Mouse (Mus musculus) midbrain, postnatal 0 days (tissue): ENCODE results near the gene Adgrl1. TPM values are rescaled to one million over a fixed set of nuclear protein-coding genes. Genes with fewer than 3 reads are reported as not detected.

Experiments used
- ATAC-seq: fragments of 200-750 bp; cut with Nextera tagmentation; 2 replicates; pipeline ENCODE4 v1.8.0; 2017; ENCODE audit warnings: moderate number of reproducible peaks, mild to moderate bottlenecking, moderate TSS enrichment, moderate library complexity; ENCODE audit not compliant: low FRiP score
- DNase-seq: peaks from one replicate; pipeline ENCODE4 v3.0.0-alpha.2; 2015; ENCODE audit warnings: low spot score
- H3K27ac ChIP-seq: fragments of 300-500 bp; sonication (generic); 2 replicates; pipeline ENCODE4 v1.5.1; 2014; ENCODE audit warnings: low read depth, mild to moderate bottlenecking, low read length, mixed read lengths
- H3K27me3 ChIP-seq: fragments of 300-500 bp; sonication (generic); 2 replicates; pipeline ENCODE4 v1.6.1; 2014; ENCODE audit warnings: low read length, control low read depth, mixed read lengths; ENCODE audit not compliant: insufficient read depth
- H3K36me3 ChIP-seq: fragments of 300-500 bp; sonication (generic); 2 replicates; pipeline ENCODE4 v1.6.1; 2014; ENCODE audit warnings: low read length, control low read depth, mixed read lengths; ENCODE audit not compliant: insufficient read depth
- H3K4me1 ChIP-seq: fragments of 300-500 bp; sonication (generic); 2 replicates; pipeline ENCODE4 v1.6.1; 2014; ENCODE audit warnings: mild to moderate bottlenecking, control low read depth, antibody characterized with exemption, low read length, mixed read lengths; ENCODE audit not compliant: insufficient read depth
- H3K4me2 ChIP-seq: fragments of 300-500 bp; sonication (generic); 2 replicates; pipeline ENCODE4 v1.6.1; 2014; ENCODE audit warnings: low read depth, mild to moderate bottlenecking, low read length, mixed read lengths; ENCODE audit not compliant: poor library complexity, severe bottlenecking
- H3K4me3 ChIP-seq: fragments of 300-500 bp; sonication (generic); 2 replicates; pipeline ENCODE4 v1.5.1; 2014; ENCODE audit warnings: low read depth, mild to moderate bottlenecking, low read length, moderate library complexity
- H3K9ac ChIP-seq: fragments of 300-500 bp; sonication (generic); replicated peaks from 2 replicates; pipeline ENCODE4 v1.6.1; 2014; ENCODE audit warnings: mild to moderate bottlenecking, low read length, moderate library complexity, mixed read lengths; ENCODE audit not compliant: poor library complexity, severe bottlenecking
- H3K9me3 ChIP-seq: fragments of 300-500 bp; sonication (generic); 2 replicates; pipeline ENCODE4 v1.6.1; 2016; ENCODE audit warnings: low read length, control low read depth
- CTCF ChIP-seq: IDR thresholded peaks from 2 replicates; pipeline ENCODE4 v1.5.1; 2016; ENCODE audit warnings: antibody characterized with exemption, mild to moderate bottlenecking
- WGBS: fragments of 180-500 bp; shearing (Covaris S2); extraction: QIAGEN DNeasy Blood & Tissue Kit; methylation state at CpG from one replicate; pipeline ENCODE4 v1.1.7; 2014; 5-methylcytosine and 5-hydroxymethylcytosine counted together
- polyA plus RNA-seq: library from polyadenylated mRNA; unstranded; fragments of >200 nt; fragmentation: Nextera tagmentation; extraction: Ambion mirVana; gene quantifications from 2 replicates; pipeline ENCODE4 v1.2.1, GENCODE M21; 2015
- total RNA-seq: library from RNA; depleted of rRNA; stranded (reverse); fragments of >200 nt; gene quantifications from 2 replicates; pipeline ENCODE4 v1.2.3, GENCODE M21; 2014

The Adgrl1 gene
- total and polyA plus RNA-seq, 2 experiments from 2014 or later = 55.5 to 593 TPM

DNA sequence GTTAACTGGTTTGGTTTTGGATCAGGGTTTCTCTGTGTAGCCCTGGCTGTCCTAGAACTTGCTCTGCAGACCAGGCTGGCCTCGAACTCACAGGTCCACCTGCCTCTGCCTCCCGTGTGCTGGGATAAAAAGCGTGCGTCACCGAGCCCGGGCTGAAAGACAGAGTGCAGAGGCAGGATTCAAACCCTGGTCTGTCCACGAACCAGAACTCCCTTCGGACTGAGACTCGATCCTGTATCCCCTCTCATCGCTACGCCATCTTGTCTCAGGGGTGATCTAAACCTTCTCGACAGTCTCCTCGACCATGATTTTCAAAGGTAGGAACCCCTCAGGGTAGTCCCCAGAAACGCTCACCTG, 54.8 kb downstream of the Adgrl1 start:
- no peak for TF ChIP-seq CTCF
- peak; percentile 34 for ATAC-seq
- no peaks in the 10 kb centered on the region for H3K36me3 ChIP-seq
- H3K4me2 ChIP-seq = peak overlapping the region; percentile 94
- DNase-seq = no peak
- H3K9me3 ChIP-seq = no peaks in the 10 kb centered on the region
- under 1% methylated on average over 14 of the region's 14 CpGs for WGBS
- H3K27ac ChIP-seq = peak overlapping the region; percentile 52
- H3K4me3 ChIP-seq = peak overlapping the region; percentile 49
- H3K27me3 ChIP-seq = no peaks in the 10 kb centered on the region
- no peaks in the 10 kb centered on the region for H3K4me1 ChIP-seq
- H3K9ac ChIP-seq = peak overlapping the region; percentile 42; the same call in 1 of the 2 replicates

DNA sequence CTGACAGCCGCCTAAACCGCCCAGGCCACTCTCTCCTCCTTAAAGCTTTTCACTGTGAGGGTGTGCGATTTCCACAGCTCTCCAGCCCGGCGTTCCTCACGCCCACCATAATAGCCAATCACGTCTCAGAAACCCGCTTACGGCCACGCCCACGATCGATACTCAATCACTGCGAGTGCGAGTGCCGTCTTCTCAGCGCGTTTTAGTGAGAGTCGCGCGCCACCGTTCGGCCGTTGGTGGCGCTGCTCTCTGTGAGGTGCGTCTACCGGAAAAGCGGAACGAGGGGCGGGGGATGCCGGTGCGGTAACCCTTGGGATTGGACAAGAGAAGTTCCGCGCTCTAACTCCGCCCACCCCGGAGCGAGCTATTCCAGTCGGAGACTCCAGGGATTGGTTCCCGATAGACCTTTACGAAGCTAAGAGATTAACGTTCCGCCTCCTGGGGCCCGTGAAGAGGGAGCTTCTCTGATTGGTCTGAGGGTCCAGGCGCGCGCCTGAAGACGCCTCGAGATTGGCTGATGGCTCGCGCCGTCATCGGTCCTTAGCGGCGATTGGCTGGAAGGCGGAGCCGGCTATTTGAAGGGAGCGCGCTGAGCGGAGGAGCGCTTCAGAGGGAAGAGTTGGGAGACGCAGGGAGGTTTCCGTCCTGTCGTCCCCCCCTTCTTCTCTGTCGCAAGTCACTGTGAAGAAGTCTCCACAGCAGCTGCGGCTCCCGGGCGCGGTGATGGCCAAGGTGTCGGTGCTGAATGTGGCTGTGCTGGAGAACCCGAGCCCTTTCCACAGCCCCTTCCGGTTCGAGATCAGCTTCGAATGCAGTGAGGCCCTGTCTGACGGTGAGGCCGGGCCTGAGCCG, 55.4 kb downstream of the Adgrl1 start, which contains the start of the genes Gm10644 and Asf1b:
TSS of gene Gm10644 (minus strand) at position 100 of the 852 bp plus-strand sequence.
TSS of gene Asf1b (plus strand) at position 402 of the 852 bp plus-strand sequence.
- Histone ChIP-seq H3K9ac (peak within 1 kb of the TSS; percentile 42; the same call in 1 of the 2 replicates), H3K27me3 (no peaks in the 10 kb centered on the region), H3K27ac (peak within 1 kb of the TSS; percentile 52), H3K36me3 (no peaks in the 10 kb centered on the region), H3K4me2 (peak within 1 kb of the TSS; percentile 94), H3K4me3 (peak within 1 kb of the TSS; percentile 49), H3K9me3 (no peaks in the 10 kb centered on the region), H3K4me1 (no peaks in the 10 kb centered on the region)
- ATAC-seq (peak; percentile 99), DNase-seq (peak; percentile 100)
- peak; percentile 97 for TF ChIP-seq CTCF
- under 1% methylated on average over 75 of the region's 75 CpGs for WGBS

DNA sequence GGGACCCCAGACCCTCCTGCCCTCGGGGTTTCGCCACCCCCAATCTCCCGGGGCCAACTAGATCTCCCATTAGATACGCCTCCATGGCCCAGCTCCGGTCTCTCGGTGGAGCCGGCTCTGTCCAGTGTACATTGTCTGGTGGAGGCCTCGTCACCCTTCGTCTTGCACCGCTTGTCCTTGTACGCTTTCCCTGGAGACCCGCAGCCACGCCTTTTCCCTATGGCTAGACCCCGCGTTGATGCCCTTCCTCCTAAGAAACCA, 56.0 kb downstream of the Adgrl1 start:
- no peaks in the 10 kb centered on the region for H3K9me3 ChIP-seq
- TF ChIP-seq CTCF = no peak
- peak overlapping the region; percentile 49 for H3K4me3 ChIP-seq
- no peak overlapping the region for H3K27ac ChIP-seq
- no peaks in the 10 kb centered on the region for H3K4me1 ChIP-seq
- no peak overlapping the region for H3K9ac ChIP-seq
- DNase-seq (no peak), ATAC-seq (no peak)
- under 1% methylated on average over 14 of the region's 15 CpGs for WGBS
- peak overlapping the region; percentile 94 for H3K4me2 ChIP-seq
- H3K27me3 ChIP-seq = no peaks in the 10 kb centered on the region
- no peaks in the 10 kb centered on the region for H3K36me3 ChIP-seq

DNA sequence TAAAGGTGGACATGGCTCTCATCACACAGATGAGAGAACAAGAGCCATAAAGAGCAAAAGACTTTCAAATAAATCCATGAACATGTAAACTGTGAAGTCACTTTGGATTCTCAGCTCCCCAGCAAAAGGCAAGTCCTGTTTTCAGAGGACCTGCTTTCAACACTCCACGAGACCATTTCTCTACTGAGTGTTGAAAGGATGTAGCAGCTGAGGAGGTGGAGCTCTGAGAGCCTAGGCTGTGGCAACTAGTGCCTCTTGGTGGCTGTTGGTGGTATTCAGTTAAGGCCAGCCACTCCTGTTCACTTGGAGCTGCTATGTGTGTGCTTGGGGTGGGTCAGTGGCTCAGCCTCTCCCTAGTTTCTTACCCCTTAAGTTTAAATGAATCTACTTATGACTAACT, 56.9 kb downstream of the Adgrl1 start:
- Histone ChIP-seq H3K9me3 (no peaks in the 10 kb centered on the region), H3K27me3 (no peaks in the 10 kb centered on the region), H3K4me2 (peak overlapping the region; percentile 94; the same call in 1 of the 2 replicates), H3K4me1 (no peaks in the 10 kb centered on the region), H3K36me3 (no peaks in the 10 kb centered on the region), H3K9ac (no peak overlapping the region), H3K4me3 (no peak overlapping the region), H3K27ac (no peak overlapping the region)
- TF ChIP-seq CTCF = peak; percentile 30
- WGBS = 6% methylated on average over 1 of the region's 1 CpGs
- DNase-seq (peak; percentile 31), ATAC-seq (no peak)

DNA sequence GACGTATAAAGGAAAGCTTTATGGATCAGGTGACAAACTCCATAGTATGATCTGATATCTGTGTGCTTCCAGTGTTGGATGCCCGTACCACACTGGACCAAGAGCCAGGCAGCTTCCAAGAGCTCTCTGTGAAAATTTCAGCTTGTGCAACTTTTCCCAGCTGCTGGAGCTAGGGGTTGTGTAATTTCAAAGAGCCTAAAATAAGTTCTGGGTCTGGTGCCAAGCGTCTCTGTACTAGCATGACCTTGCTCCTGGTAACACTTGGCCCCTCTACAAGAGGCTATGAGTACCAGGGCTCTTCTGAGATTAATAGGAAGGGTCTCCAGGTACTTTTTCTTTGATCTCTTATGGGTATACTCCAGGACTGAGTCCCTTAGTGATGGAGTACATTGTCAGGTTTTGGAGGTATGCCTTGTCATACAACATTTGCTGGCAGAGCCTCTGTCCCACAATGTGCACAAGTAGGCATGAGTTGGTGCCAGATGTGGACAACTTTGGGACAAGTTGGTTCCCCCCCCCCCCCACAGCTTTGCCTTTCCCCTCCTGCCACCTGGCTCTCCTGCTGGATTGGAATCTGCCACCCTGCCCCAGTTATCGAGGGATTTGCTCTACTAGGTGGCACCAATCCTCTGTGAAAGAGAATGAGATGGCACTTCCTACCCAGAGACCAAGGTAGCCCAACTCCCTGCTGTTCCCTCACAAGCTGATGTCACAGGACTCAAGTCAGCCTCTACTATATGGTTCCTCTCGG, 64.3 kb downstream of the Adgrl1 start:
- H3K4me2 ChIP-seq = no peak overlapping the region
- H3K9me3 ChIP-seq = no peaks in the 10 kb centered on the region
- DNase-seq = no peak
- no peak overlapping the region for H3K9ac ChIP-seq
- no peak overlapping the region for H3K27ac ChIP-seq
- H3K27me3 ChIP-seq = no peaks in the 10 kb centered on the region
- WGBS = 91% methylated on average over 5 of the region's 5 CpGs
- H3K4me1 ChIP-seq = no peaks in the 10 kb centered on the region
- H3K36me3 ChIP-seq = no peaks in the 10 kb centered on the region
- TF ChIP-seq CTCF = no peak
- ATAC-seq = no peak
- H3K4me3 ChIP-seq = no peak overlapping the region

DNA sequence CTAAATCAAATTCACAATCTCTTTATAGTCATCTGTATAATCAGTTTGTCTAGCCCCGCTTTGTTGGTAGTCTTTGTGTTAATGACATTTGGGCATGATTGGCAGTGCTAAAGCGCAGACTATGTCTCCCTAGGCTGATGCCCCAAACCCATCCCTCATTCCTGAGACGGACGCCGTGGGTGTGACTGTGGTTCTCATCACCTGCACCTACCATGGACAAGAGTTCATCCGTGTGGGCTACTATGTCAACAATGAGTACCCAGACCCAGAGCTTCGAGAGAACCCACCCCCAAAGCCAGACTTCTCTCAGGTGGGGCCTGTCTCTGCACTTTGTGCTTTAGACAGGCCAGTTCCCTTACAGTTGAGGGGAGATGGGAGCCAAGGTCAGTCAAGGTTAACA, 67.8 kb downstream of the Adgrl1 start:
- Histone ChIP-seq H3K9ac (no peak overlapping the region), H3K4me2 (no peak overlapping the region), H3K4me3 (no peak overlapping the region), H3K27ac (no peak overlapping the region), H3K36me3 (no peaks in the 10 kb centered on the region), H3K27me3 (no peaks in the 10 kb centered on the region), H3K9me3 (no peaks in the 10 kb centered on the region), H3K4me1 (peaks cover 5% of the 10 kb centered on the region; the same call in 1 of the 2 replicates)
- DNase-seq (no peak), ATAC-seq (no peak)
- 98% methylated on average over 7 of the region's 7 CpGs for WGBS
- TF ChIP-seq CTCF = no peak
